Mouse (Mus musculus): ENCODE results near the gene Bpifb1. TPM values are rescaled to one million over a fixed set of nuclear protein-coding genes. Genes with fewer than 3 reads are reported as not detected.

Bpifb1 gene
- total and polyA plus RNA-seq, 3 experiments: not detected

- in situ Hi-C loops (cut with MboI; ENCODE audit: low pct_ligation_motif_present, low pct_unique_long_range_greater_than_20kb, low sequenced_read_pairs): no loop called here
- Histone ChIP-seq H3K9me3 (replicated peaks; ENCODE audit: low read length) (no peaks in the 10 kb centered on the region), H3K79me2 (replicated peaks; ENCODE audit: control insufficient read depth, extremely low read depth, insufficient read depth, poor library complexity, severe bottlenecking) (no peaks in the 10 kb centered on the region), H3K27ac (ENCODE audit: insufficient read depth, low read depth) (no peak overlapping the region), H3K4me3 (replicated peaks in 1 of 3; ENCODE audit: low read depth in 2 of 3, low read length in 2 of 3, poor library complexity in 1 of 3) (no peak overlapping the region), H3K4me1 (ENCODE audit: control insufficient read depth in 1 of 2, insufficient read depth in 2 of 2) (no peaks in the 10 kb centered on the region), H3K36me3 (replicated peaks in 1 of 2; ENCODE audit: control insufficient read depth in 1 of 2, insufficient read depth in 1 of 2, low read length in 1 of 2) (no peaks in the 10 kb centered on the region), H3K9ac (ENCODE audit: insufficient read depth, low read depth) (no peak overlapping the region), H3K27me3 (replicated peaks) (peaks cover 79% of the 10 kb centered on the region), H3K4me2 (ENCODE audit: insufficient read depth, low read depth, poor library complexity, severe bottlenecking) (no peak overlapping the region)
- no peak for DNase-seq (ENCODE audit: extremely low read depth)
- dilution Hi-C loops (cut with MboI; ENCODE audit: extremely low pct_ligation_motif_present, extremely low pct_unique_long_range_greater_than_20kb, low sequenced_read_pairs): no loop called here
- no peak for TF ChIP-seq TBP (conservative IDR thresholded peaks at IDR 0.05; ENCODE audit: low read depth, low read length)
- no peak for TF ChIP-seq KAT2A (IDR thresholded peaks at IDR 0.05; ENCODE audit: insufficient replicate concordance, low read length)
- TF ChIP-seq MXI1 (IDR thresholded peaks at IDR 0.05; ENCODE audit: low read depth, low read length): no peak
- no peak for TF ChIP-seq POLR2A (IDR thresholded peaks at IDR 0.05; ENCODE audit: low read depth, low read length)
- no peak for TF ChIP-seq CHD2 (IDR thresholded peaks at IDR 0.05; ENCODE audit: low read length)
- no peak for TF ChIP-seq MYC (IDR thresholded peaks at IDR 0.05; ENCODE audit: low read depth, low read length)
- no peak; the same call in 1 of the 2 replicates for TF ChIP-seq RAD21 (IDR thresholded peaks at IDR 0.05; ENCODE audit: low read depth, low read length)
- no peak for TF ChIP-seq ZMIZ1 (IDR thresholded peaks at IDR 0.05; ENCODE audit: low read depth, low read length)
- TF ChIP-seq TCF12 (IDR thresholded peaks at IDR 0.05; ENCODE audit: low read depth, low read length): no peak
- peak; percentile 92 for TF ChIP-seq BHLHE40 (IDR thresholded peaks at IDR 0.05; ENCODE audit: low read depth, low read length)
- TF ChIP-seq JUND (conservative IDR thresholded peaks at IDR 0.05; ENCODE audit: low read depth, low read length): no peak
- TF ChIP-seq MEF2A (IDR thresholded peaks at IDR 0.05; ENCODE audit: borderline replicate concordance, low read depth, low read length): no peak
- peak; percentile 76; the same call in 1 of the 2 replicates for TF ChIP-seq MAX (IDR thresholded peaks at IDR 0.05; ENCODE audit: low read length)
- TF ChIP-seq USF2 (conservative IDR thresholded peaks at IDR 0.05; ENCODE audit: low read depth, low read length): peak; percentile 57
- TF ChIP-seq MAZ (IDR thresholded peaks at IDR 0.05; ENCODE audit: low read depth, low read length): no peak
- TF ChIP-seq E2F4 (IDR thresholded peaks at IDR 0.05; ENCODE audit: insufficient replicate concordance, low read depth, low read length): no peak
- TF ChIP-seq ETS1 (conservative IDR thresholded peaks at IDR 0.05; ENCODE audit: low read depth, low read length): no peak
- TF ChIP-seq EP300 (IDR thresholded peaks at IDR 0.05; ENCODE audit: low read length): no peak
- TF ChIP-seq UBTF (IDR thresholded peaks at IDR 0.05; ENCODE audit: low read depth, low read length): no peak
- no peak for TF ChIP-seq CHD1 (IDR thresholded peaks at IDR 0.05; ENCODE audit: low read depth, low read length)
- TF ChIP-seq GABPA (IDR thresholded peaks at IDR 0.05; ENCODE audit: insufficient replicate concordance, low read depth, low read length): no peak
- TF ChIP-seq IRF4 (IDR thresholded peaks at IDR 0.05; ENCODE audit: low read depth, low read length): no peak
- TF ChIP-seq ZNF384 (IDR thresholded peaks at IDR 0.05; ENCODE audit: low read depth, low read length): no peak
- TF ChIP-seq ELF1 (IDR thresholded peaks at IDR 0.05; ENCODE audit: low read depth, low read length): no peak
- TF ChIP-seq SMC3 (IDR thresholded peaks at IDR 0.05; ENCODE audit: low read depth, low read length): peak; percentile 35
- no peak for TF ChIP-seq POLR2AphosphoS2 (IDR thresholded peaks at IDR 0.05; ENCODE audit: low read depth, low read length)
- no peak for TF ChIP-seq ZKSCAN1 (IDR thresholded peaks at IDR 0.05; ENCODE audit: borderline replicate concordance, low read depth, low read length)
- no peak for TF ChIP-seq NELFE (IDR thresholded peaks at IDR 0.05; ENCODE audit: low read depth, low read length)
- no peak for TF ChIP-seq SIN3A (IDR thresholded peaks at IDR 0.05; ENCODE audit: low read length)
- TF ChIP-seq CTCF (conservative IDR thresholded peaks at IDR 0.05 in 1 of 2, IDR thresholded peaks at IDR 0.05 in 1 of 2; ENCODE audit: low read depth in 2 of 2, low read length in 2 of 2): peak; percentile 22 to 51; a peak in 2 of 4 replicates
- no peak for TF ChIP-seq PAX5 (IDR thresholded peaks at IDR 0.05; ENCODE audit: low read length)
- TF ChIP-seq USF1 (IDR thresholded peaks at IDR 0.05; ENCODE audit: low read depth, low read length): peak; percentile 57; the same call in 1 of the 2 replicates
- no peak for TF ChIP-seq MAFK (IDR thresholded peaks at IDR 0.05; ENCODE audit: insufficient replicate concordance, low read length)
- TF ChIP-seq RCOR1 (conservative IDR thresholded peaks at IDR 0.05; ENCODE audit: low read depth, low read length): no peak
- no peak for TF ChIP-seq ZC3H11A (IDR thresholded peaks at IDR 0.05; ENCODE audit: low read depth, low read length)
- no peak for TF ChIP-seq HCFC1 (IDR thresholded peaks at IDR 0.05; ENCODE audit: low read depth, low read length)
- no peak for TF ChIP-seq NRF1 (IDR thresholded peaks at IDR 0.05; ENCODE audit: low read depth, low read length)
- TF ChIP-seq JUN (IDR thresholded peaks at IDR 0.05; ENCODE audit: insufficient read depth, low read depth, low read length): no peak
These were observed 3.1 kb upstream of the Bpifb1 start for GRCm38 (mm10) chr2:154187468-154187867.

Measured in CH12.LX (cell line).